Mouse (Mus musculus) ES-Bruce4 (cell line): Measurements from ENCODE around the gene Ide.

Source experiments
- CTCF ChIP-seq: IDR thresholded peaks from one replicate; pipeline ENCODE4 v1.8.1; 2011; ENCODE audit warnings: low read depth, low read length
- POLR2A ChIP-seq: IDR thresholded peaks from one replicate; pipeline ENCODE4 v1.8.1; 2011; ENCODE audit warnings: low read length; ENCODE audit not compliant: insufficient read depth

- TF ChIP-seq POLR2A (no peak), CTCF (no peak)
These were observed 4.9 kb downstream of the Ide start for GRCm38 (mm10) chr19:37332726-37333125.
